Mouse (Mus musculus) heart, adult 9 months (tissue): Measurements from ENCODE around the gene Zc3h7b.
"Not testable (repeated sequence)": the region's sequence is repeated elsewhere in the genome, so short reads cannot be mapped to it uniquely, and the experiment has no call there.

Experiments used
- DNase-seq, 2 experiments: peaks; one replicate each; pipeline ENCODE4 v3.0.0; 2022; ENCODE audit warnings: low spot score in 2 of 2

Gene Zc3h7b

DNA sequence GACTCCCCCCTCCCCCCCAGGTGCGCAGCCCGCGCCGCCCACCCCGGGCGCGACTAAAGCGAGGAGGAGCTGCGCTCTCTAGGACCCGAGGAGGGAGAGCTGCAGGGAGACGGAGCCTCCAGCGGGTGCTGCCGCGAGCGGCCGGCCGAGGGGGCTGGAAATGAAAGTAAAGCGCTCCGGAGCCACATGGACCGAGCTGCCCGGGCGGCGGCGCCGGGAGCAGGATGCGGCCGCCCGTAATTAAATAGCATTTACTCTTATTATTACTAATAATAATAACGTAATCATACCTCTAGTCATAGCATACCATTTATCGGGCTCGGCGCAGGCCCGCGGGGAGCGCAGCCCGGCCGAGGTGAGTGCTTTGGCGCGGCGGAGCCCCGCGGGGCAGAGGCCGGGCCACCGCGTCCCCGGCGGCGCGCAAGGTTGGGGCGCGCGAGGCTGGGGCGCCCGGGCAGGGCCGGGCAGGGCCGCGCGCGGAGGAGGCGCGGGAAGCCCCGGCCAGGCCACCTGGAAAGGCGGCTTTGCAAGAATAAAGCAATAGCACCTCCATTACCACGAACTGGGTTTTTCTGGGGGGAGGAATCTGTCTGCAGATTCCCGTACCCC lies at the start of gene Zc3h7b, which contains the start of gene Rangap1:
Zc3h7b (plus strand) TSS at position 66 of the 609 bp plus-strand sequence.
Rangap1 (minus strand) TSS at position 539 of the 609 bp plus-strand sequence.
- peak; percentile 76 to 79 for DNase-seq

DNA sequence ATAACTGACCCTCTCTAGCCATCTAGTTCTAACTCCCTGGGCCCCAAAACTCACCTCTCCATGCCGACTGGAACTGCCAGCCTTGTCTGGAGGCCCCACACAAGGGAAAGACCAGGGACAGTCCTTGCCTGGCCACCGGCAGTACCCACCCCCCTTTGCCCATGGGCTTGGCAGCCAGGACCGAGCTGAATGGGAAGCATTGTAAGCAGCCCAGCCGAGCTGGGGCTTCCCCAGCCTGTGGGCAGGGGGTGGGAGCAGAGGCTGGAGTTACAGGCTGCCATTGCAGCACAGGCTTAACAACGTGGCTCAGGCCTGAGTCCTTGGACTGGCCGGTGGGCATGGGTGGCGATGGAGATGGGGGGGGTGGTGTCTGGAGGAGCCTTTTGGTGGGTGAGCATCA lies 47.7 kb upstream of the Zc3h7b start, which contains the start of gene Chadl:
Chadl (minus strand) TSS at position 113 of the 400 bp plus-strand sequence.
- DNase-seq = no peak

DNA sequence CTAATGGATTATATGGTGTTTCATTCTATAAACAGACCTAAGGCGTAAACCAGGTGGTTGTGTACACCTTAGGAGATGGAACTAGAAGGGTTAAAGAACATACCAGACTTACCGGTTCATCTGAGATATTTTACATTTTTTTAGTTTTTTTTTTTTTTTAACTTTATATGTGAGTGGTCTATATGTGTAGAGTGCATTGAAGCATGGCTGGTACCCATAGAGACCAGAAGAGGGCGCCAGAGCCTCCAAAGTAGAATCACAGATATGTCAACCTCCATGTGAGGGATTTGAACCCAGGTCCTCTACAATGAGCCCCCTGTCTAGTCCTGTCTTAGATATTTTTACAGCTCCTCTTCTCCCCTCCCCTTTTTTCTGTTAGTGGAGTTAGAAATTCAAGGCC lies 47.0 kb upstream of the Zc3h7b start:
- DNase-seq = no peak

DNA sequence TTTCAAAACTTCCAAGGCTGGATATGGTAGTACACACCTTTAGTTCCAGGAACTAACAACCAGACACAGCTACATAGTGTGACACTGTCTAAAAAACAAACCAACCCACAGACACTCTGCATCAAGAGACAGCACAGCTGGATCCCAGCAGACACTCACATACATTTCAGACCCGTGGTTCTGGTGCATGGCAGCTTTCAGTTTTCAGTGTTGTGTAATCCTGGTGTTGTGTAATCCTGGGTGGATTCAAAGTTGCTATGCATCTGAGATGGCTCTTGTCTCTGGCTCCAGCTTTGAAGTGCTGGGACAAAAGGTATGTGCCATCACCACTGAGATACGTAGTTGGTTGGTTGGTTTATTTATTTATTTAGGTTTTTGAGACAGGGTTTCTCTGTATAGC lies 46.3 kb upstream of the Zc3h7b start:
- DNase-seq = no peak

DNA sequence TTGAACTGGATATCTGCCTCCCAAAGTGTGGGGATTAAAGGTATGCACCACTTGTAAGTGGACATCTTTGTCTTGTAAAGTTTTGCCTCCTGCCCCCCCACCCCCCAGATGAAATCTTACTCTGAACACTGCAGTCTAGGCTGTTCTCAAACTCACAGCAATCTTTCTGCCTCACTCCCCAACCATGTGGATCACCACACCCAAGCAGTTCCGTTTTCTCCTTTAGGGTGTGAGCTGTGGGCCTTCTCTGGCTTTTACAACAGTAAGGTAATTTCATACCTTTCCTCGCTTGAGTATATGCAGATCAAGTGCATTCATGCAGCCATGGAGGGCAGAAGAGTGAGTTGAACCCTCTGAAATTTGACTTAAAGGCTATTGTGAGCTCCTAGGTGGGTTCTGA lies 44.7 kb upstream of the Zc3h7b start:
- no peak for DNase-seq

DNA sequence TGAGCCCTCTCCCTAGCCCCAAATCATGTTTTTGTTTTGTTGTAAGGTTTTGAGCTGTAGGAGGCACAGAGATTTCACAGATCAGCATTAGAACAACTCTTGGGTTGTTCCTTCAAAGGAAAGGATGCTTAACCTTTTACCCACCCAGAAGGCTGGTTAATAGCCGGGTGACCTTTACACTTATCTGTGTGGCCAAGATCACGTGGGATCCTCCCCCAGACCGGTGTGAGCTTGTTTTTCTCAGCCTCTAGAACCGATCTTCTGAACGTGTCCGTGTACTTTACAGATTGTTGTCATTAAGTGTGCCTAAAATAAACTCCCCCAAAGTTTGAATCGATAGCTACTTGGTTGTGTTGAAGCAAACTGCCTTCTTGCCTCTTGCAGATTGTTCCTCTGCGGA lies 44.3 kb upstream of the Zc3h7b start:
- DNase-seq = no peak

DNA sequence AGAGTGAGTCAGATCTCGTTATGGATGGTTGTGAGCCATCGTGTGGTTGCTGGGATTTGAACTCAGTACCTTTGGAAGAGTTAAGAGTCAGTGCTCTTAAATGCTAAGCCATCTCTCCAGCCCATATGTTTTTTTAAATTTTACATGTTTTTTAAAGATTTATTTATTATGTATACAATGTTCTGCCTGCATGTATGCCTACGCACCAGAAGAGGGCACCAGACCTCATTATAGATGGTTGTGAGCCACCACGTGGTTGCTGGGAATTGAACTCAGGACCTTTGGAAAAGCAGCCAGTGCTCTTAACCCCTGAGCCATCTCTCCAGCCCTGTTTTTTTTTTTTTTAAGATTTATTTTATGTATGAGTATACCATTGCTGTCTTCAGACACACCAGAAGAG lies 43.5 kb upstream of the Zc3h7b start:
- DNase-seq = not testable (repeated sequence)

DNA sequence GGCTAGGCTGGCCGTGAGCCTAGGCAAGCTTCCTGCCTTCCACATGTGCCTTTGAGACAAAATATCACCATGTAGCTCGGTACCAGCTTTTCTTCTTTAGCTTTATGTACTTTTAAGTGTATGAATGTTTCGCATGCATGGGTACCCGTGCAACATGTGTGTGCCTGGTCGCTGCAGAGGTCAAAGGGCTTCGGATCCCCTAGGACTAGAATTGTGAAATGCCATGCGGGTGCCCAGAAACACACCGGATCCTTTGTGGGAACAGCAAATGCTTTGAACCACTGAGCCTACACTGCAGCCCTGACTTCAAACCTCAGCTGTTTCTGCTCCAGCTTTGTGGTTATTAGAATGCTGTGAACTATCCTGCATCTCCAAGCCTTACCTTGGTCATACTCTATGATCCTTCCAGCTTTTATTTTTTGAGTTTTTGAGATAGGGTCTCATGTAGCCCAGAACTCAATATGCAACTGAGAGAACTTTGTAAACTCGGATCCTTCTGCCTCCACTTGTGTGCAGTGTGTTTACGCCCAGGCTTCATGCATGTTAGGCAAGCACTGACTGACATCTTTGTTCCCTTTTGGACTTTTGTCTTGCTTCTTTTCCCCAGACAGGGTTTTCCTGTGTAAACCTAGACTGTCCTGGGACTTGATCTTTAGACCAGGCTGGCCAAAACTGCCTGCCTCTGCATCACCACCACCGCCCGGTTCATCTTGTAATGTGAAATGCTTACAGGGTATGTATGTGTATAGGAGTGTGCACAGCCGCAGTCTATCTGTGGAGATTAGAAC lies 42.4 kb upstream of the Zc3h7b start:
- no peak for DNase-seq

DNA sequence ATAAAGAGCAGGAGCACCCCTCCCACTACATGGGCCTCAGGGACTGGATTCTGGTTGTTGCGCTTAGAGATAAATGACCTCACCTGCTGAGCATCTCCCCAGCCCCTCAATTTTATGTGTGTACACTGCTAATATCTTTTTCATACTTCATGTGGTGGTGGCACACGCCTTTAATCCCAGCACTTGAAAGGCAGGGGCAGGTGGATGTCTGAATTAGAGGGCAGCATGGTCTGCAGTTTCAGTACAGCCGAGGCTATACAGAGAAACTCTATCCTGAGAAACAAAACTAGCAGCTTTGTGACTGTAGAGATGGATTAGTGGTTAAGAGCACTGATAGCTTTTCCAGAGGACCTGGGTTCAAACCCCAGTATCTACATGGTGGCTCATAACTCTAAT lies 41.8 kb upstream of the Zc3h7b start:
- DNase-seq = no peak

DNA sequence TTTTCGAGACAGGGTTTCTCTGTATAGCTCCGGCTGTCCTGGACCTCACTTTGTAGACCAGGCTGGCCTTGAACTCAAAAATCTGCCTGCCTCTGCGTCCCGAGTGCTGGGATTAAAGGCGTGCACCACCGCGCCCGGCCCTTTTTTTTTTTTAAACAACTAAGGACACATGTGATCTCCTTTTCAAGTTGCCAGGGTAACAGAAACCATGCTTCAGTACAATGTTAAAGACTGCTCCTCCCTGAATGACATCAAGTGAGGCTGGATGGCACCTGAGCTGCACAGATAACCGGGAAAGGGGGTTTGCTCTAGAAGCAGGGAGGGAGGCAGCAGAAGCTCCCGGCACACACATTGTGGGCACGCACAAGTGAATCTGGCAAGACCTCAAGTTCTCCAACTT lies 35.9 kb upstream of the Zc3h7b start:
- DNase-seq = no peak

DNA sequence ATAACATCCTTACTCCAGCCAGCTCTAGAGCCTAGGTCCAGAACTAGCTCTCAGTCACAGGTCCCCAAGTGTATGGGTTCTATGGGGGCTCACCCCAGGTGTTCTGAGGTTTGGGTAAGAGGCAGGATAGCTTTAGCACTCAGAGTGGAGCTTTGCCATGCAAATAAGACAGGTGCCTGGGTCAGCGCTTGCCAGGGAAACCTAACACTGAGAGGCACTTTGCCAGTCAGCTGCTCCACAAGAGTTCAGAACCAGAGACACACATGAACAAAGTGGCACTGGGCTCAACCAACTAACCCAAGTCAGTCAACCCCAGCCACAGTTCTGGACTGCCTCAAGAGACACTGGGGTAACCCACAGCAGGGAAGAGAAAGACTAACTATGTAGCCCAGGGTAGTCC lies 35.2 kb upstream of the Zc3h7b start:
- no peak for DNase-seq

DNA sequence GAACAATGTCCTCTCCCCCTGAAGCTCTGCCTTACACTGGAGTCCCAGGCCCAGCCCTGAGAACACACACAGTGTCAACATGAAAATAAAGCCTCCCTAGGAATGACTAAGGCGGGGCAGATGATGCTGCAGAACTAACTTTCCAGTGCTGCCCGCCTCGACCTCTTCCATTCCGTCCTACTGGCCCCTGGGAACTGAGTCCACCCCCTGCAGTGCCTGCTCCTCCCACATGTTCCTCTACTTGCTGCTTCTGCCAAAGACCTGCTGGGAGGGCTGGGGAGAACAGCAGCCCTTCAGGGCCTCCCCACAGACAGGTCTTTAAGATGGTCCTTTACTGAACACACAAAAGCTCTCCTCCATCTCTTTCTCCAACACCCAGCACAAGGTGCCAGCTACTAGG lies 34.1 kb upstream of the Zc3h7b start:
- no peak for DNase-seq

DNA sequence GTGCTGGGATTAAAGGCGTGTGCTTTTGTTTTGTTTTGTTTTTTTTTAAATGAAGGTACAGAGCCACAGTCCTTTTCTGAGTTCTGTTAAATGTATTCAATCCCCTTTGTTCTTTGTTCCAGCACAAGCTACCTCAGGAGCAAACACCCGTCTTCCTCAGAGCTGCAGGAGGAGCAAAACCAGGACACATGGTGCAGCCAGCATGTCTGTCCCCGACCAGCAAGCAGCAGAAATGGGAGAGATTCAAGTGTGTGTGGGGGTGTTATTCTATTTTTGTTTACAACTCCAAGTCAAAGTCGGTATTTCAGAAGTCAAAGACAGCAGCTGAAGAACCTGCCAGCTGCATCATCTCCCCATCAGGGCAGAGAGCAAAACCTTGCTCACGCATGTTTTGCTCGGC lies 31.1 kb upstream of the Zc3h7b start:
- DNase-seq = no peak

DNA sequence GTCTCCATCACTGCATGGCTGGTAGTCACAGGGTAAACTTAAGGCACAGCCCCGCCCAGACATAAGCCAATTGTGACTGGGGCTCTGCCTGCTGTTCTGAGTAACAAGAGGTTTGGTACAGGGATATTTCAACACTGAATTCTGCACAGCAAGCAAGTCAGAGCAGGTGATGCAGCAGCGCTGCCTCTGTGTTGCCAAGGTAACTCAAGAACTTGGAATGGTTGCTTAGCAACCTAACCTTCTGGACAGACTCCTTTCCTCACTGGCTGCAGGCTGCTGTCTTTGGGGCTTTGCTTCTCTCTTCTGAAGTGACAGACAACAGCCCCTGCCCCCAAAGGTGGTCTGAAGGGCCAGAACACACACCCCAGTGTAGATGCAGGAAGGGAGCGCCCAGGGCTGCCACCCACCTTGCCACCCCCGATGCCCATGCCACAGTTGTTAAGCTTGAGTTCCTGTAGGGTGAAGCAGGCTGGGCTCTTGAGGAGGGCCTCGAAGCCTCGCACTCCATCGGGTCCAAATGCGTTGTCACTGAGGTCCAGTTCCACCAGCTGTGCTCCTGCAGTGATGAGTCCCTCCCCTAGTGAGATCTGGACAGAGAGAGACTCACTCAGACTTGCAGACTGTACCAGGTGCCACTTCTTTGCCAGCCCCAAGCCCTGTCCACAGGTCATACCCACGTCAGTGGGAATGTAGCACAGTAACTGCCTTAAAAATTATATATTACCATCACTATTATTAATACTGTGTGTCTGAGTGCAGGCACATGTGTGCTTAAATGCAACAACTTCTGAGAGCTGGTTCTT lies 26.3 kb upstream of the Zc3h7b start:
- no peak for DNase-seq

DNA sequence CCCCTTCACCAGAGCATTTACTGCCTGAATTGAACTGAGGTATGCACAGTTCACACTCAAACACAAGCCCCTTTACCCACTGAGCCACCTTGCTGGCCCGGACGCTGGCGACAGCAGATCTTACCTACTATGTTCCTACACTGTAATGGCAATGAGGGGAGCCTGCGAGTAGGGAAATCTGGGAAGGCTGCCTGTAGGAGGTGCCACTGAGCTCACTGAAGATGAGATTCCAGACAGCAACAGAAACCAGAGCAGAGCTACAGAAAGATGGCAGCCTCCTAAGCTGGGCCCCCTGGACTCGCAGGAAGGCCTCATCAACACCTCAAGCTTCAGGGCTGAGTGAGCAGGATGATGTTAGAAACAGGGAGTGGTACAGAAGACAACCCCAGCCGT lies 25.7 kb upstream of the Zc3h7b start:
- DNase-seq = no peak

DNA sequence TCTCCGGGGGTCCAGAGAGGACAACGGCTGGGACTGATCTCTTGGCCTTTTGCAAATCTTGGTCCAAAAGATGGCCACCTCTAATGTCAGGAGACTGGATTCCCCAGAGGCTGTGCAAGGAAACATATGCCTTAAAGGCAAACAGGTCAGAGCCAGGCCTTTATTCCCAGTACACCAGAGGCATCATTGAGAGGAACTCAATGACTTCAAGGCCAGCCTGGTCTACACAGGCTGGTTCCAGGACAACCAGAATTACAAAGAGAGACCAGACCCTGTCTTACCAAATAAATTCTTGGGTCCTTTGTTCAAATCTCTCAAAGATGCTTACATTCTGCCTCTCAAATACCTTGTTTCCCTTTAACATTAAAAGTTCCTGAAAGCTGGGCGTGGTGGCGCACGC lies 22.5 kb upstream of the Zc3h7b start:
- no peak for DNase-seq

DNA sequence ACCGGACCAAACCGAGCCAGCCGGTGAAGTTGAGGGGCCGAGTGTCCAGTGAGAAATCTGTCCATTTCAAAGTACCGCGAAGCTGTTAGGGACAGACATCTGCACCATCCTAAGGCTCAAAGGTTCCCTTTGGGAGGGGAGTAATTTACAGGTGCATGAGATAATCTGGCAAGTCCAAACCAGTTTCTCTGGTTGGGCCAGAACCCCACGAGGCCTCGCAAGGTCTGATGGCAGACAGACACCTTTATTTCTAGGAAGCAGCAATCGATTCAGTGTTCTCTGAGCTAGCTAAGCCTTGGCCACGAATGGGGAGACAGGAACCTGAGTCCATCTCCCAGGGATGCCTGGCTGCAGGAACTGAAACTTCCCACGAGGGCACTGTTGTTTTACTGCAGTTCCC lies 21.2 kb upstream of the Zc3h7b start:
- no peak for DNase-seq

DNA sequence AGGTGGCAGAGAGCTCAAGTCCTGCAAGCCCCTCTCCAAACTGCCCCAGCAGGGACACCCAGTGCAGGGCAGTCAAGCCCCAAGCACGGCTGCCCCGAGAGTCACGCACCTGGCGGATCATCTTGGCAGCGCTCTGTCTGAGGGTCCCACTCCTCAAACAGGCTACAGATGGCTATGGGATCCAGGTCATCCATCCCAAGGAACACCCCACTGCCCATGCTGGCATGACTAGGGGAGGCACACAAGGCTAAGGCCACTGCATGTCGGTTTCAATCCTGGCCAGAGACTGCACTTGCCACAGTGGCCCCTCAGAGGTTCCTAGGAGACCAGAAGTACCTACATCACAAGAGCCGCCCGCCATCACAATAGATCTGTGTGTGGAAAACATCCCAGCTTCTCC lies 18.9 kb upstream of the Zc3h7b start:
- no peak for DNase-seq

DNA sequence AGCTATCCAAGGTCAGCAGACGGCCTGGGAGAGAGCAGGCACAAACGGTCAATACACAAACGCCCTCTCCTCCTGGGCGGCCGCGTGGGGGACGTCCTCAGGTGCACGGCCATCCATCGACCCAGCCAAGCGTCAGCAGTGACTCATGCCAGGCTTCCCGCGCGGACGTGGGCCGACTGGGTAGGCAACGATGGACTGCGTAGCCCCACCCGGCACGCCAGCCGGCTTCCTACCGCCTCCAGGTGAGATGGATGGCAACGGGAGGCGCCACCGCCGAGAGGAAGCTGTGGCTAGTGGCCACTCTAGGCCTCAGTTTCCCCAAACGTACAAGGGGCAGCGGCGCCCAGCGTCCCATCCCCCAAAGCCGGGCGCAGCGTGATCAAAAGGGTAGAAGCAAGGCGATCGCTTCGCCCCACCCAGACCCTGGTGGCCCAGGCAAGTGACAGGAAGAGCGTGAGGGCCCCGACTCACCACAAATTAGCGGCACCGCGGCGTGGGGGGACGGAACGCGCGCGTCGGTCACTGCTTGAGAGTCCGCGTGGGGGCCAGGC lies 15.5 kb upstream of the Zc3h7b start:
- peak in 1 of 2 experiments; percentile 24 for DNase-seq

DNA sequence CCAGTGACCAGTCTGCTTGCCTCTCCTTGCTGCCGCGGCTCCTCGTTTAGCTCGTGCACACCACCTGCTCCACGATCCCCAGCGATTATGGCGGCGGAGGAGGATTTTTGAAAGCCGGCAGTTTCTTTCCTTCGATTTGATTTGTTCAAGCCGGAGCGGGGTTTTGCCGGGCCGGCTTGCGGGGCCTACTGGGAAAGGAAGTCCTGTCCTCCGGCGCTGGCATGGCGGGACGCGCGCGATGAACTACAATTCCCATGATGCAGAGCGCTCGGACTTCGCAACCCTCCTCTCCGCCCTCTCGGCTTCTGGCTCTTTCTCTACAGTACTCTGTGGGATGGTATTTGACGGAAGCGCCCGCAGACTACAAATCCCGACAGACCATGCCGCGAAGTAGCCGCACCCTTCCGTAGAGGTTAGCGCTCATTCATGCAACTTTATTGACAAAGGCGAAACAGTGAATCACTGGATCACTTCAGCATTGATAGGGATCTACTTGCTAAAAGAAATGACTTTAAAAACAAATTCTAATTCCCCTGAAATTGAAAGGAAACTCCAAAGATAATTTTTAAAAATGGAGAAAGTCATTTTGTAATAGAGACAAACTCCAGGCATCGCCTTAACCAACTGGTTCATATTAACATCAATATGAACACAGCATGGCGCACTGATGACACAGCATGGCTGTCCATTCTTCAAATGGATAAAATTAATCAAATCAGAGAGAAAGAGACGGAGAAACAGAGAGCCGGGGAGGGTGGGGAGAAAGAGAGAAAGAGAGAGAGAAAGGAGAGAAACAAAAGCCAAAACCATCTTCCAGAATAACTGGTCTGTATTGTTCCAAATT lies 14.8 kb upstream of the Zc3h7b start:
- peak; percentile 98 to 99 for DNase-seq

DNA sequence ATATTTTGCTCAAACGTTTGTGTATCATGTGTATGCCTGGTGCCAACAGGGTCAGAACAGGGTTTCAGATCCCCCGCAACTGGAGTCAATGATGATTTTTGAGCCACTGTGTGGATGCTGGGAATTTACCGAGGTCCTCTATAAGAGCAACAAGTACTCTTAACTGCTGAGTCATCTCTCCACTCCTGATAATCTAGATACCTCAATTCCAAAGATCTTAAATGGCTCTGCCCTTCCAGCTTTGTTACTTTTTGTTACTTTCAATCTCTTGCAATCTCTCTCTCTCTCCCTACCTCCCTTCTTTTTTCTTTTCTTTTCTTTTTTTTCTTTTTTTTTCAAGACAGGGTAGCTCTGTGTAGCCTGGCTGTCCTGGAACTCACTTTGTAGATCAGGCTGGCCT lies 9.8 kb upstream of the Zc3h7b start:
- no peak for DNase-seq
